Mouse (Mus musculus) ES-Bruce4 (cell line): ENCODE results near the gene Krt73.

Source experiments
- CTCF ChIP-seq: IDR thresholded peaks from one replicate; pipeline ENCODE4 v1.8.1; 2011; ENCODE audit warnings: low read depth, low read length
- EP300 ChIP-seq: IDR thresholded peaks from 2 replicates; pipeline ENCODE4 v1.6.1; 2011; ENCODE audit warnings: low read depth, low read length; ENCODE audit not compliant: insufficient read depth
- POLR2A ChIP-seq: IDR thresholded peaks from one replicate; pipeline ENCODE4 v1.8.1; 2011; ENCODE audit warnings: low read length; ENCODE audit not compliant: insufficient read depth

DNA sequence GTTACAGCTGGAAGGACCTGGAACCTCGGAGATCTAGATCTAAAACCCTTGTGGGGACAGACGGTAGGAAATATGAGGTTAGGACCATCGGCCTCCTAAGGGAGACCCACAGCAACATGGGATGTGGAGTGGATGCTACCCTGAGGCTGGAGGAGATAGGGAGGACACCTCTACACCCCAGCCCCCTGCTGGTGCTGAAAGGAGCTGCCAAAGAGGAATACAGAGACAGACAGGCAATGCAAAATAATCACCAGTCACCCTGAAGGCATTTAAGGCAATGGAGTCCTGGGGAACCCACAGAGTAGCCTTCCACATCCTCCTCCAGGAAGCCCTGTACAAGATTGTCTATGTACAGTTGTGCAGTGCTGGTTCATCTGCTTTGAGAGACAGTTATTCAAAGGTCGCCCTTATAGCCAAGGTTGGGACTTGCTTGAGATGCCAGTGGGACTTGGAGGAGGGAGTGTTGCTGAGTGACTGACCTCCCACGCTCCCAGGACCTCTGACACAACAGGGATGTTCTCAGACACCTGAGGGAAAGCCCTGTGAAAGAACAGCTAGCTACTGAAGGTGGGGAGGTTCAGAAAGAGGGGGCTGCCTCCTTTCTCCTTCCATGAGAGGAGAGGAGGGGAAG, 30.0 kb downstream of the Krt73 start:
- TF ChIP-seq CTCF, result peak; percentile 24
- no peak for TF ChIP-seq EP300
- TF ChIP-seq POLR2A, result no peak
